Mouse (Mus musculus) layer of hippocampus, postnatal 14 days (tissue): ENCODE data around the gene 2310022A10Rik. TPM values are rescaled to one million over a fixed set of nuclear protein-coding genes. Genes with fewer than 3 reads are reported as not detected.

Experiments
- DNase-seq, 2 experiments: peaks; one replicate each; pipeline ENCODE4 v3.0.0; 2021 to 2022; ENCODE audit warnings: low spot score in 2 of 2, mixed read lengths in 1 of 2
- long read RNA-seq, 2 experiments: library from polyadenylated mRNA; stranded (forward); transcript quantifications; one replicate each; pipeline ENCODE4 v2.0.0; 2021
- total RNA-seq, 2 experiments: library from RNA; stranded (reverse); gene quantifications; 2 replicates each; pipeline ENCODE4 v1.2.3; 2021

2310022A10Rik gene
- 10 to 100 TPM; 20.8 to 21.4 TPM for total RNA-seq
- long read RNA-seq, experiment 1, transcript 2310022A10Rik-201 (10 exons, 2,701 nt), result minor isoform, 6 of 20 reads
- long read RNA-seq, experiment 1, transcript 2310022A10Rik-205 (11 exons, 1,989 nt), result major isoform, 12 of 20 reads
- long read RNA-seq, experiment 1, partial matches to known transcripts, result 1 of 20 reads
- long read RNA-seq, experiment 1, other reads (novel, unspliced or antisense), result 1 of 20 reads
- long read RNA-seq, experiment 2, transcript 2310022A10Rik-201 (10 exons, 2,701 nt), result minor isoform, 11 of 40 reads
- long read RNA-seq, experiment 2, transcript 2310022A10Rik-205 (11 exons, 1,989 nt), result major isoform, 18 of 40 reads
- long read RNA-seq, experiment 2, partial matches to known transcripts, result 0 of 40 reads
- long read RNA-seq, experiment 2, other reads (novel, unspliced or antisense), result 11 of 40 reads

DNA sequence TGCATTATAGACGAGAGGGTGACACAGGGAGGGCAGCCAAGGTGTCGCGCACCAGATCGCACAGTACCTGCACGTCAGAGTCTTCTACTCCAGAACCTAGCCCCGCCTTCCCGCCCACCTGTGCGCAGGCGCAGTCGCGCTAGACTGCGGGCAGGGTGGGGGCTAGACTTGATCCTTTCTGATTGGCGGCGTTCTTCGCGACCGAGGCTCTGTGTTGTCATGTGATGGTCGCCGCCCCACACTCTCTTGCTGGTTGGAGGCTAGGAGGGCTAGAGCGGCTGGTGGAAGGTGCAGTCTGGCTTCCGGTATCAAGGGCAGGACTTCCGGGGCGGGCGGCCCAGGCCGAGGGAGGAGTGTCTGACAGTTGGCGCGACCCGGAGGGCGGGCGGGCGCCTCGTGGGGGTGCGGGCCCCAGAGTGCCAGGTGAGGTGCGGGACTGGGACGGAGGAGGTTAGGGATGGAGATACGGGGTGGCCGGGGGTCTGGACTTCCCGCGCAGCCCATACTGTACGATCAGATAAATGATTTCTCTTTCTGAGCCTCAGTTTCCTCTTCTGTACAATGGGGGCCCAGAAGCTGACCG, at the start of gene 2310022A10Rik, which contains the start of gene Pld3:
2310022A10Rik (plus strand) TSS at position 303 of the 583 bp plus-strand sequence.
Pld3 (minus strand) TSS at position 288 of the 583 bp plus-strand sequence.
- DNase-seq, result peak; percentile 93 to 98

DNA sequence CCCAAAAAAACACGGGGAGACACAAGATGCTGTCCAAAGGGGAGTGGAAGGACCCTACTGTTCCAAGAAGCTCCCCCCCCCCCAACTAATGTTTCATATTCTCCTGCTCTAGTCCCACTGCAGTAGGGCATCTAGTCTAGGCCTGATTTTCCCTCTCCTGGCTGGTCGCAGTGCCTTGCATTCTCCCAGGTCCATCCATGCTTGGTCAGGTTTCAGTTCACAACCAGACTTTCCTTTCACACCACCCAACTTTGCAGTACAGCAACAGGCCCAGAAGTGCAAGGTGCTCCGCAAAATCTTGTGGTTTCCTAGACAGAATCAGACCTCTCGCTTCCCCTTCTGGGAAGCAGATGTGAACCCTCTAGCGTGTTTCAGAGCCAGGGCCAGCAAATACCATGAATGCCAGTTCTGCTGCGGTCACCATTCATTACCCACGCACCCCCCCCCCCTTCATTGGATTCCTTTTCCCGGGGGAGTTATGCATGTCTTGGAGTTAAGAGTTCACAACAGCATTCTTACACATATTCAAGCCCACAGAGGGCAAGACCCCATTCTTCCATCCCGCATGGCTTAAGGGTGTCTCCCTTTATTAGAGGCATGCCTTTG, 46.2 kb upstream of the 2310022A10Rik start:
- no peak for DNase-seq

DNA sequence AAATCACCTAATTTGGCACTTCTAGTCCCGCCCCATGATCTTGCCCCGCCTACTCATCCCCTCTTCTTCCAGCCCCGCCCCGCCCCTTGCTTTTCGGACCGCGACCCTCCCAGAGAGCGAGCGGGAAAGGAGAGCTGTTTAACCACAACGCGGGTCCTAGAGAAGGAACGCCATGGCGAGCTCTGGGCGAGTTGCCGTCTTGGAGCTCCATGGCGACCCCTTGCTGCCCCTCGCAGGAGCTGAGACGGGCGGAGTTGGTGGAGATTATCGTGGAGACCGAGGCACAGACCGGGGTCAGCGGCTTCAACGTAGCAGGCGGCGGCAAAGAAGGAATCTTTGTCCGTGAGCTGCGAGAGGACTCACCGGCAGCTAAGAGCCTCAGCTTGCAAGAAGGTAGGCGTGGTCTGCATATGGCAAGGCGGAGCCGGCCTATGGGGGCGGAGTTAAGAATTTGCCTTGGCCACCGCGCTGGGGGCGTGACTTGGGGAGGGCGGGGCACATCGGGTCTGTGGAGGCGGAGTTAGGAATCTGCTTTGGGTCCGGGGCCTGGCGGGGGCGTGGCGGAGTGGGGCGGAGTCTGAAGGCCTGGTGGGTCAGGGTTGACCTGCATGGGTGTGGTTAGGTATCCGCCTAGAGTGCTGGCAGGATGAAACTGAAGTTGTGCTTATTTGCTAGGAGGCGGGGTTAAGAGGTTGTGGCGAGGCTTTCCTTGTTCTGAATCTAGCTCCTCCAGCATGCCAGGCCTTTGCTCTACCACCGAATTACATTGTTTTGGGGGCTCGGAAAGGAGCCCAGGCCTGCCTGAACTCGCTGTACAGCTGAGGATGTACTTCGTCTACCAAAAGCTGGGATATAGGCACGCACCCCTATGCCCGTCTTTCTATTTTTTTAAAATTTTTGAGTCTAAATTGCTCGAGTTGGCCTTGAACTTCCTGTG, 45.1 kb upstream of the 2310022A10Rik start:
- peak; percentile 86 to 91 for DNase-seq

GRCm38 (mm10) chr7:27508648-27509005, 44.4 kb upstream of the 2310022A10Rik start:
- no peak for DNase-seq

- DNase-seq, result no peak
Observed at GRCm38 (mm10) chr7:27510809-27511208, 42.2 kb upstream of the 2310022A10Rik start.

- no peak for DNase-seq
Observed at GRCm38 (mm10) chr7:27514961-27515360, 38.1 kb upstream of the 2310022A10Rik start.

DNA sequence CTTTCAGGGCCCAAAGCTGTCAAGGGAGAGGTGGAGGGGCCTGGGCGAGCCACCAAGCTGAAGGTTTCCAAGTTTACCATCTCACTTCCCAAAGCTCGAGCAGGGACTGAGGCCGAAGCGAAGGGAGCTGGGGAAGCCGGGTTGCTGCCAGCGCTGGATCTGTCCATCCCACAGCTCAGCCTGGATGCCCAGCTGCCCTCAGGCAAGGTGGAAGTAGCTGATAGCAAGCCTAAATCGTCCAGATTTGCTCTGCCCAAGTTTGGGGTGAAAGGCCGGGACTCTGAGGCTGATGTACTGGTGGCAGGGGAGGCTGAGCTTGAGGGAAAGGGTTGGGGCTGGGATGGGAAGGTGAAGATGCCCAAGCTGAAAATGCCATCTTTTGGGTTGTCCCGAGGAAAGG, 34.7 kb upstream of the 2310022A10Rik start:
- no peak for DNase-seq

DNA sequence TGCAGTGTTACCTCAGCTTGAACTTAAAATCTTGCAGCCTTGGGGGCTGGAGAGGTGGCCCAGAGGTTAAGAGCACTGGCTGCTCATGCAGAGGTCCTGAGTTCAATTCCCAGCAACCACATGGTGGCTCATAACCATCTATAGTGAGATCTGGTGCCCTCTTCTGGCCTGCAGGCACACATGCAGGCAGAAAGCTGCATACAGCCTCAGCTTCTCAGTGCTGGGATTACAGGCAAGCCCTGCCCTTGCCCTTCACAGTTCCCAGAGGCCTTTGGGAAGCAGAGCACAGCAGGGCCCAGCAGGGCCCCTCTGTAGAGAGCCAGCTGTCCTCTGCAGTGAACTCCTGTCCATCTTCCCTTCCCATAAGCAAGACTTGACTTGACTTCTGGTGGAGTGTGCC, 32.9 kb upstream of the 2310022A10Rik start:
- DNase-seq, result no peak

- DNase-seq, result no peak
Observed at GRCm38 (mm10) chr7:27520599-27520998, 32.4 kb upstream of the 2310022A10Rik start.

- no peak for DNase-seq
Observed at GRCm38 (mm10) chr7:27522967-27523366, 30.1 kb upstream of the 2310022A10Rik start, which contains the start of gene Hipk4. TSS of gene Hipk4 (plus strand) at chr7:27523267.

DNA sequence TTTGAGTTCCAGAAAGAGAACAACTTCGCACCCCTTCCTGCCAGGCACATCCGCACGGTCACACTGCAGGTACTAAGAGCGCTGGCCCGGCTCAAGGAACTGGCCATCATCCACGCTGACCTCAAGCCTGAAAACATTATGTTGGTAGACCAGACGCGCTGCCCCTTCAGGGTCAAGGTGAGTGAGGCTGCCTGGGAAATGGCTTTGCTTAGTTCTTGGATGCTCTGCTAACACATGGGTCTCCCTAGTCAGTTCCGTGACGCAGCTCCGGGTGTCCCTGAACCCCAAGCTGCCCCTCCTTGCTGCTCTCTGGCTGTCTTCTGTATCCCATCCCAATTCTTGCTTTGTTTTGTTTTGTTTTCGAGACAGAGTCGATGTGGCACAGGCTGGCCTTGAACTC, 29.2 kb upstream of the 2310022A10Rik start:
- DNase-seq, result no peak

DNA sequence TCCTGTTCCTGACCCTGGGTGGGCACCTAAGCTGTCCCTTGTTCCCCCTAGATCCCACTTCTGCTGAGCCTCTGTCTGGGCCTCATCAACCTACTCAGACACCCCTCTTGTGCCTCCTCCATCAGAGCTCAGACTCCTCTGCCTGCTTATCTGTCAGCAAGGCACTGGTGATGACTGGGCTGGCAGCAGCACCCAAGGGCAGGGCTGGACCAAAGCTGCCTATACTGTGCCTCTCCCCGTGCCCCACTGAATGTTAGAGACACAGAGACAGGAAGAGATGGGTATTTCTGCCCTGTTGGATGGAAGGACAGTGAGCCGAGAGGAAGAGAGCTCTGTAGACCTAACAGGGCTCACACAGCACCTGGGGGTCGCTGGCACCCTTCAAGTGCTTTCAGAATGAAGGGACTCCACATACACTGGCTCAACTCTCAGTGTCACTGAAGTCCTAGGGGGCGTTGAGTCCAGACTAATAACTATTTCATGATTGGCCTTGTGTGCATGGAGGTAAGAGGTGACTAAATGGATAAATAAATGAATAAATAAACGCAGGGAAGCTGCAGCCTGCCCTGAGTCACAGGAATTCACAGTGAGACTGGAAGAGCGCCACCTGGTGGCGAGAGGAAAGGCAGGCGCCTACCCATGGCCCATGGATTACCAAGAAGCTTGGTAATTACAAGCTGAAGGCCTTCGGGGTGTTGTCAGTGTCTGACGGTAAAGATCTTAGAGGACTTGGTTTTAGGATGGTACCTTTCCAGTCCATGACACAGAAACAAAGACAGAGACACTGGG, 26.8 kb upstream of the 2310022A10Rik start:
- DNase-seq, result peak; percentile 65 to 81

- no peak for DNase-seq
Observed at GRCm38 (mm10) chr7:27529070-27529469, 24.0 kb upstream of the 2310022A10Rik start.

- DNase-seq, result no peak
Observed at GRCm38 (mm10) chr7:27530937-27531336, 22.1 kb upstream of the 2310022A10Rik start.

DNA sequence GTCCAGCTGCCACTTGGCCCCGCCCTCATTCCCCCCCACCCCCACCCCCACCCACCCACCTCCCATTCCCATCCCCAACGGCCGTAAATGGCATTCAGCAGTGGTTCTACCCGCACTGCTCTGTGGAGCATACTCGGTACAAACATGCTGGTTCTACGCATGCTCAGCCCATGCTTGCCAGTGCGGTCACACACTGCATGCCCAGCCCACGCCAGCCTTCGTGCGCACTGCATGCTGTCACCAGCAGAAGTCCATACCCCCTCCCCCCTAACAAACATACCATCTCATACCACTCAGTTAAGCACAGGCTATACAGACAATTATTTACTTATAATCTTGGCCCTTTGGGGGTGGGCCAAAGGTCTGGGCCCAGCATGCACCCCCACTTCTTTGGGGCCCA, 21.3 kb upstream of the 2310022A10Rik start:
- no peak for DNase-seq

DNA sequence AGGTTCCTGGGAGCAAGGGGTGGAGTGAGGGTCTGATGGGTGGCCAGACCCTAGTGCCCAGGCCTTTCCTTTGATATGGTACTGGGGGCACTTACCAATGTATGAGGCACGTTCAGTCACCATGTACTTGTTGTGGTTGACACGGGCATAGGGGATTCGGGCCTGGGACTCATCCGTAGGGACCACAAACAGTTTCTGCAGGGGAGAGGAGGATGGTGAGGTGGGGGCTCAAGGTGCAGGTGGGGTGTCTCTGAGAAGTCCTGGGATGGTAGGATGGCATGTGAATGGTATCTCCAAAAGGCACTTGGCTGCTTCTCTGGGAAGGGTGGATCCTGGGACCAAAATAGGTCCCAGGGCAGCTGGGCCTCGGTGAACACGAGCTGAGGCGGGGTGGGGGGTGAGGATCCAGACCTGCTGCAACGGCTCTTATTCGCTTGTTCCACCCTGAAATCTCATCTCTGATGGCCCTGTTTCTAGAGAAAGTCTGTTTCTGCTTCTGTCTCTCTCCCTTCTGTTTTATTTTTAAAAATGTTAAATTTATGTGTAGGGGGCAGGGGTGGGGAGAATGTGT, 20.5 kb upstream of the 2310022A10Rik start:
- DNase-seq, result no peak

DNA sequence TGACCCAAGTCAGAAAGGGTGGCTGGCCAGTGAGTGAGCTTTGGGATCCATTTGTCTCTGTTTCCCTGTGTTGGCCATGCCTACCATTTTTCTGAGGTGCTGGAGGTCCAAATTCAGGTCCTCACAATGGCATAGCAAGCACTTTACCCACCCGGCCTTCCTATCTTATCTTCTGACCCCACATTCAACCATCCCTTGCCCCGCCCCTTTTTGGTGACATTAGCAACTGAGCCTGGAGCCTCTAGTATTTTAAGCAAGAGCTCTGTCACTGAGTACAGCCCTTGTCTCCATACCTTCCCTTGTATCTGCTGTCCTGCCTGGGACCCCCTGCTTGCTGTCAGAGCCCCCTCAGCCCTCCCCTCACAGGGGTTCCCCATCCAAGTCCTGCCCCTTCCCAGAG, 17.6 kb upstream of the 2310022A10Rik start:
- no peak for DNase-seq

- no peak for DNase-seq
Observed at GRCm38 (mm10) chr7:27536618-27537017, 16.4 kb upstream of the 2310022A10Rik start.

- DNase-seq, result no peak
Observed at GRCm38 (mm10) chr7:27537998-27538397, 15.0 kb upstream of the 2310022A10Rik start.

GRCm38 (mm10) chr7:27538797-27539196, 14.2 kb upstream of the 2310022A10Rik start:
- DNase-seq, result no peak
